Mouse (Mus musculus) heart, adult 2 months (tissue): ENCODE data around the gene Gm45062. TPM values are rescaled to one million over a fixed set of nuclear protein-coding genes. Genes with fewer than 3 reads are reported as not detected.

Source experiments
- DNase-seq, 2 experiments: peaks; one replicate each; pipeline ENCODE4 v3.0.0; 2021
- H3K27ac ChIP-seq: fragments of 200-600 bp; 2 replicates; pipeline ENCODE4 v1.8.1; 2022
- H3K27me3 ChIP-seq: fragments of 200-500 bp; 2 replicates; pipeline ENCODE4 v1.6.1; 2012; ENCODE audit warnings: mild to moderate bottlenecking, low read length, inconsistent platforms, mixed read lengths; ENCODE audit not compliant: control insufficient read depth, insufficient read depth
- H3K36me3 ChIP-seq: fragments of 200-500 bp; 2 replicates; pipeline ENCODE4 v1.6.1; 2012; ENCODE audit warnings: low read length, inconsistent platforms; ENCODE audit not compliant: control insufficient read depth, insufficient read depth
- H3K4me1 ChIP-seq: fragments of 200-500 bp; 2 replicates; pipeline ENCODE4 v1.6.1; 2011; ENCODE audit warnings: low read length; ENCODE audit not compliant: control insufficient read depth, insufficient read depth
- H3K4me3 ChIP-seq: fragments of 200-600 bp; 2 replicates; pipeline ENCODE4 v1.8.1; 2022
- H3K79me2 ChIP-seq: fragments of 200-500 bp; replicated peaks from 2 replicates; pipeline ENCODE4 v1.6.1; 2012; ENCODE audit warnings: mild to moderate bottlenecking, inconsistent platforms, low read length, moderate library complexity, mixed read lengths; ENCODE audit not compliant: control insufficient read depth, insufficient read depth
- H3K9ac ChIP-seq: fragments of 200-500 bp; 2 replicates; pipeline ENCODE4 v1.6.1; 2012; ENCODE audit warnings: low read depth, mild to moderate bottlenecking, control low read depth, inconsistent platforms, low read length, mixed read lengths
- CTCF ChIP-seq: fragments of 200-600 bp; IDR thresholded peaks from 2 replicates; pipeline ENCODE4 v1.8.1; 2022; ENCODE audit warnings: antibody characterized with exemption, mild to moderate bottlenecking, moderate library complexity
- EP300 ChIP-seq: fragments of 200-500 bp; IDR thresholded peaks from 2 replicates; pipeline ENCODE4 v1.6.1; 2011; ENCODE audit warnings: low read depth, low read length, control low read depth; ENCODE audit not compliant: insufficient read depth
- POLR2A ChIP-seq: fragments of 200-500 bp; IDR thresholded peaks from 2 replicates; pipeline ENCODE4 v1.6.1; 2011; ENCODE audit warnings: mild to moderate bottlenecking, low read depth, low read length, control low read depth; ENCODE audit not compliant: insufficient read depth
- WGBS: fragments of 180-500 bp; shearing (Covaris S2); methylation state at CpG from one replicate; pipeline ENCODE4 v1.1.7; 2018; 5-methylcytosine and 5-hydroxymethylcytosine counted together
- intact Hi-C: fragments of 180-260 bp; cut with DNase I; formaldehyde crosslinking; loops from one replicate; pipeline ENCODE4 v1.15.1; 2025
- polyA plus RNA-seq: library from polyadenylated mRNA; depleted of rRNA; stranded (reverse); fragments of >200 nt; gene quantifications from 2 replicates; pipeline ENCODE4 v1.2.3, GENCODE M21; 2012
- total RNA-seq, 2 experiments: library from RNA; stranded (reverse); gene quantifications; 2 replicates each; pipeline ENCODE4 v1.2.3; 2021

Gm45062 gene
- total and polyA plus RNA-seq, 3 experiments = 0.57 to 1.9 TPM; not detected in 1

DNA sequence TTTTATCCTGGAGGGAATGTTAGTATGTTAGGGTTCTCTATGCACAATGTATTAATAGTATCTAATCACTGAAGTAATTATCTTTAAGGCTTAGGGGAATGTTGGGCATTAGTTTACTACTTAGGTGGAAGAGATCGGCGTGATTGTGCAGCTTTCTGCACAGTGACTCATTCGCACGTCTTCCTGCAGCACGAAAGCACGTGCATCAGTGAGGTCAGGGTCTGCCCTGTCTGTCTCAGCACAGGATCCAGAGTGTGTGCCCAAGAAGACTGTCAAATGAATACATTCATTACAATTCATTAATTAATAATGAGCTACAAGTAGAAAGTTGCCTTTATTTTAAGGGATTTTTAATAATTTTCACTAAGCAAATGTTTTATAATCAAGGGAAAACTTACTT lies 115.0 kb downstream of the Gm45062 start:
- DNase-seq = no peak
- 61% methylated on average over 6 of the region's 6 CpGs for WGBS
- H3K4me3 ChIP-seq = no peak overlapping the region
- TF ChIP-seq EP300 (no peak), CTCF (no peak)
- no peaks in the 10 kb centered on the region for H3K27me3 ChIP-seq
- H3K4me1 ChIP-seq = no peaks in the 10 kb centered on the region; the same call in 1 of the 2 replicates
- no peaks in the 10 kb centered on the region for H3K36me3 ChIP-seq
- H3K9ac ChIP-seq = no peak overlapping the region
- no peaks in the 10 kb centered on the region for H3K79me2 ChIP-seq
- intact Hi-C loops = no loop called here
- no peak overlapping the region for H3K27ac ChIP-seq

- Histone ChIP-seq H3K4me1 (no peaks in the 10 kb centered on the region; the same call in 1 of the 2 replicates), H3K79me2 (no peaks in the 10 kb centered on the region), H3K27me3 (no peaks in the 10 kb centered on the region), H3K27ac (no peak overlapping the region), H3K36me3 (no peaks in the 10 kb centered on the region), H3K9ac (no peak overlapping the region), H3K4me3 (no peak overlapping the region)
- TF ChIP-seq POLR2A = no peak
- no peak for TF ChIP-seq EP300
- TF ChIP-seq CTCF = no peak
- 95% methylated on average over 4 of the region's 4 CpGs for WGBS
- intact Hi-C loops = no loop called here
- DNase-seq = no peak
Measured at GRCm38 (mm10) chr6:8374712-8375111, 115.5 kb downstream of the Gm45062 start.

DNA sequence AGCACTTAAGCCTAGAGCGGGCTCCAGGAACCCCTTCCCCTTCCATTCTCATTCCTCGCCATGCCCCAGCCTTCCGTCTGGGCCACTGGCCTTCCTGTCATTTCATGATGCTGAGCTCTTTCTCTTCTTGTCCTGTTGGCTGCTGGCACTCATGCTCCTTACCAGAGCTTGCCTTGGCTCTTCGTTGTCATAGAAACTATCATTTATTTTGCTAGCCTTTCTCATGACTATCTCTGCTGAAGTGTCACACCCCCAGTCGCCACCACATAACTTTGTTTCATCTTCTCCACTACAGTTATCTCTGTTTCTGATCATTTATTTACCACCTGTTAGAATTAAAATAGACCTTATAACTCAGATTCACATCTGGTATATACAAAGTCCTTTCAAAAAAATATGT lies 117.1 kb downstream of the Gm45062 start:
- Histone ChIP-seq H3K36me3 (no peaks in the 10 kb centered on the region), H3K79me2 (no peaks in the 10 kb centered on the region), H3K27ac (no peak overlapping the region), H3K27me3 (no peaks in the 10 kb centered on the region), H3K4me1 (no peaks in the 10 kb centered on the region), H3K4me3 (no peak overlapping the region), H3K9ac (no peak overlapping the region)
- intact Hi-C loops = no loop called here
- 90% methylated on average over 5 of the region's 5 CpGs for WGBS
- TF ChIP-seq POLR2A (no peak), CTCF (no peak), EP300 (no peak)
- DNase-seq = no peak

GRCm38 (mm10) chr6:8377667-8378066 lies 118.4 kb downstream of the Gm45062 start:
- TF ChIP-seq EP300 (no peak), CTCF (no peak), POLR2A (no peak)
- WGBS = 78% methylated on average over 8 of the region's 8 CpGs
- no peaks in the 10 kb centered on the region for H3K79me2 ChIP-seq
- H3K36me3 ChIP-seq = no peaks in the 10 kb centered on the region
- no peak for DNase-seq
- intact Hi-C loops = no loop called here
- no peaks in the 10 kb centered on the region for H3K27me3 ChIP-seq
- H3K4me1 ChIP-seq = no peaks in the 10 kb centered on the region
- H3K9ac ChIP-seq = no peak overlapping the region
- H3K4me3 ChIP-seq = no peak overlapping the region
- H3K27ac ChIP-seq = no peak overlapping the region

- no peak overlapping the region for H3K9ac ChIP-seq
- TF ChIP-seq EP300 = no peak
- no peak for TF ChIP-seq POLR2A
- no peak for TF ChIP-seq CTCF
- H3K4me3 ChIP-seq = no peak overlapping the region
- 98% methylated on average over 2 of the region's 2 CpGs for WGBS
- H3K4me1 ChIP-seq = no peaks in the 10 kb centered on the region
- H3K27ac ChIP-seq = no peak overlapping the region
- no peak for DNase-seq
- H3K36me3 ChIP-seq = no peaks in the 10 kb centered on the region
- intact Hi-C loops = no loop called here
- no peaks in the 10 kb centered on the region for H3K27me3 ChIP-seq
- H3K79me2 ChIP-seq = no peaks in the 10 kb centered on the region
Measured at GRCm38 (mm10) chr6:8389307-8389706, 130.1 kb downstream of the Gm45062 start.

DNA sequence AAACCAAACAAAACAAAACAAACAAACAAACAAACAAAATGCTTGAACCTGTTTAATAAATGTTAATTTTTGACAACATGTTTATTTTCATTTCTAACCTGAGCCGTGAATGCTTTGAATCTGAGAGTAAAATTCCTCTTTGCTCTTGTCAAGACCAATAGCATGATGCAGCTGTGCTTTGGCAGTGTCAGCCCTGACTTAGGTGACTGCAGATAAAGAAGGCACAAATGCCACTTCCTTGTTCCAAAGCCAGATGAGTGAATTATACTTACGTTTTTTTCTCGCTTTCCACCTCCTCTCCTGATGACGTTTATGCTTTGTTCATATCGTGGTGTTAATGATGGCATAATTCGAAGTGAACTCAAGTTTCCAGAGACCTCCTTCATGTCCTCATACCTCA lies 131.0 kb downstream of the Gm45062 start:
- TF ChIP-seq EP300 = no peak
- TF ChIP-seq CTCF = no peak
- no peak for TF ChIP-seq POLR2A
- Histone ChIP-seq H3K79me2 (no peaks in the 10 kb centered on the region), H3K27ac (no peak overlapping the region), H3K4me1 (no peaks in the 10 kb centered on the region), H3K27me3 (no peaks in the 10 kb centered on the region), H3K36me3 (no peaks in the 10 kb centered on the region), H3K4me3 (no peak overlapping the region), H3K9ac (no peak overlapping the region)
- intact Hi-C loops = no loop called here
- WGBS = 87% methylated on average over 6 of the region's 6 CpGs
- no peak for DNase-seq
